Mouse (Mus musculus) heart, postnatal 0 days (tissue): Measurements from ENCODE around the gene Poldip2. TPM values are rescaled to one million over a fixed set of nuclear protein-coding genes. Genes with fewer than 3 reads are reported as not detected.

Experiments used
- ATAC-seq: fragments of 200-750 bp; cut with Nextera tagmentation; 2 replicates; pipeline ENCODE4 v1.8.0; 2017; ENCODE audit warnings: low read depth, moderate number of reproducible peaks, moderate library complexity; ENCODE audit not compliant: insufficient read depth
- DNase-seq: peaks from one replicate; pipeline ENCODE4 v3.0.0-alpha.2; 2016; ENCODE audit warnings: low spot score
- H3K27ac ChIP-seq: fragments of 300-500 bp; sonication (generic); 2 replicates; pipeline ENCODE4 v1.5.1; 2014; ENCODE audit warnings: low read depth, mild to moderate bottlenecking
- H3K27me3 ChIP-seq: fragments of 300-500 bp; sonication (generic); 2 replicates; pipeline ENCODE4 v1.6.1; 2014; ENCODE audit warnings: low read length, mixed read lengths; ENCODE audit not compliant: control insufficient read depth, insufficient read depth
- H3K36me3 ChIP-seq: fragments of 300-500 bp; sonication (generic); replicated peaks from 2 replicates; pipeline ENCODE4 v1.6.1; 2014; ENCODE audit warnings: low read length, mixed read lengths; ENCODE audit not compliant: control insufficient read depth, insufficient read depth
- H3K4me1 ChIP-seq: fragments of 300-500 bp; sonication (generic); 2 replicates; pipeline ENCODE4 v1.6.1; 2014; ENCODE audit warnings: antibody characterized with exemption; ENCODE audit not compliant: control insufficient read depth, insufficient read depth
- H3K4me2 ChIP-seq: fragments of 300-500 bp; sonication (generic); 2 replicates; pipeline ENCODE4 v1.6.1; 2014; ENCODE audit warnings: low read depth, mild to moderate bottlenecking, low read length, moderate library complexity
- H3K4me3 ChIP-seq: fragments of 300-500 bp; sonication (generic); 2 replicates; pipeline ENCODE4 v1.5.1; 2014; ENCODE audit warnings: low read depth, low read length
- H3K9ac ChIP-seq: fragments of 300-500 bp; sonication (generic); replicated peaks from 2 replicates; pipeline ENCODE4 v1.6.1; 2014; ENCODE audit warnings: low read depth, low read length, mixed read lengths
- H3K9me3 ChIP-seq: fragments of 300-500 bp; sonication (generic); replicated peaks from 2 replicates; pipeline ENCODE4 v1.6.1; 2016; ENCODE audit warnings: low read length; ENCODE audit not compliant: control insufficient read depth
- CTCF ChIP-seq: IDR thresholded peaks from 2 replicates; pipeline ENCODE4 v1.5.1; 2016; ENCODE audit warnings: antibody characterized with exemption, control low read depth, low read depth
- EP300 ChIP-seq: IDR thresholded peaks from 2 replicates; pipeline ENCODE4 v1.6.1; 2016; ENCODE audit warnings: antibody characterized with exemption, low read depth
- WGBS: fragments of 180-500 bp; shearing (Covaris S2); extraction: QIAGEN DNeasy Blood & Tissue Kit; methylation state at CpG from one replicate; pipeline ENCODE4 v1.1.7; 2014; 5-methylcytosine and 5-hydroxymethylcytosine counted together
- polyA plus RNA-seq: library from polyadenylated mRNA; unstranded; fragments of >200 nt; fragmentation: Nextera tagmentation; extraction: Ambion mirVana; gene quantifications from 2 replicates; pipeline ENCODE4 v1.2.1, GENCODE M21; 2015
- total RNA-seq: library from RNA; depleted of rRNA; stranded (reverse); fragments of >200 nt; gene quantifications from 2 replicates; pipeline ENCODE4 v1.2.3, GENCODE M21; 2014; ENCODE audit warnings: low replicate concordance; rRNA removed

Gene Poldip2
- 225 and 247 TPM in 2 replicates for total RNA-seq
- polyA plus RNA-seq: 209 and 214 TPM in 2 replicates

- TF ChIP-seq EP300 (0 out of 2 replicates have a peak, but pooled peaks have one; percentile 33), CTCF (no peak)
- H3K4me3 ChIP-seq: peak within 1 kb of the TSS; percentile 87
- under 1% methylated on average over 65 of the region's 67 CpGs for WGBS
- no peaks in the 10 kb centered on the region for H3K9me3 ChIP-seq
- ATAC-seq (peak; percentile 99), DNase-seq (peak; percentile 92)
- H3K36me3 ChIP-seq: peaks cover 50% of the 10 kb centered on the region
- H3K27me3 ChIP-seq: no peaks in the 10 kb centered on the region
- peak within 1 kb of the TSS; percentile 84 for H3K4me2 ChIP-seq
- peaks cover 15% of the 10 kb centered on the region for H3K4me1 ChIP-seq
- H3K9ac ChIP-seq: peak within 1 kb of the TSS; percentile 91
- H3K27ac ChIP-seq: peak within 1 kb of the TSS; percentile 87
These were observed at the start of gene Poldip2, which contains the start of gene Tmem199 for GRCm38 (mm10) chr11:78512025-78512957. Poldip2 (plus strand) TSS chr11:78512193. Tmem199 (minus strand) TSS chr11:78512172.

- no peak for ATAC-seq
These were observed 49.3 kb upstream of the Poldip2 start for GRCm38 (mm10) chr11:78462669-78463068.

GRCm38 (mm10) chr11:78463286-78464036 is 48.5 kb upstream of the Poldip2 start:
- Histone ChIP-seq H3K9me3 (no peaks in the 10 kb centered on the region), H3K4me3 (no peak overlapping the region), H3K36me3 (no peaks in the 10 kb centered on the region), H3K27me3 (no peaks in the 10 kb centered on the region), H3K9ac (no peak overlapping the region), H3K27ac (no peak overlapping the region), H3K4me1 (0 out of 2 replicates have a peak, but pooled peaks cover 4% of the 10 kb centered on the region), H3K4me2 (no peak overlapping the region)
- DNase-seq (no peak), ATAC-seq (no peak)
- TF ChIP-seq CTCF (no peak), EP300 (no peak)
- WGBS: 40% methylated on average over 13 of the region's 13 CpGs

More at GRCm38 (mm10) chr11:78462669-78463068, 49.3 kb upstream of the Poldip2 start:
- no peak overlapping the region for H3K9ac ChIP-seq
- no peak overlapping the region for H3K27ac ChIP-seq
- no peaks in the 10 kb centered on the region for H3K36me3 ChIP-seq
- H3K9me3 ChIP-seq: no peaks in the 10 kb centered on the region
- TF ChIP-seq CTCF: no peak
- no peaks in the 10 kb centered on the region for H3K27me3 ChIP-seq
- DNase-seq: no peak
- 0 out of 2 replicates have a peak, but pooled peaks cover 3% of the 10 kb centered on the region for H3K4me1 ChIP-seq
- no peak overlapping the region for H3K4me2 ChIP-seq
- H3K4me3 ChIP-seq: no peak overlapping the region
- 84% methylated on average over 5 of the region's 5 CpGs for WGBS

- DNase-seq (no peak), ATAC-seq (no peak)
- Histone ChIP-seq H3K4me1 (0 out of 2 replicates have a peak, but pooled peaks cover 4% of the 10 kb centered on the region), H3K9me3 (no peaks in the 10 kb centered on the region), H3K27ac (no peak overlapping the region), H3K27me3 (no peaks in the 10 kb centered on the region), H3K4me2 (peak overlapping the region; percentile 95), H3K36me3 (no peaks in the 10 kb centered on the region), H3K9ac (peak overlapping the region; percentile 67; the same call in 1 of the 2 replicates), H3K4me3 (peak overlapping the region; percentile 89)
- TF ChIP-seq CTCF (no peak), EP300 (no peak)
- WGBS: 45% methylated on average over 9 of the region's 9 CpGs
These were observed 46.9 kb upstream of the Poldip2 start for GRCm38 (mm10) chr11:78465116-78465515.

- TF ChIP-seq EP300: no peak
- no peak for TF ChIP-seq CTCF
- DNase-seq: peak; percentile 83
- 0 out of 2 replicates have a peak, but pooled peaks cover 4% of the 10 kb centered on the region for H3K4me1 ChIP-seq
- no peaks in the 10 kb centered on the region for H3K27me3 ChIP-seq
- H3K36me3 ChIP-seq: no peaks in the 10 kb centered on the region
- H3K9me3 ChIP-seq: no peaks in the 10 kb centered on the region
- H3K9ac ChIP-seq: peak within 1 kb of the TSS; percentile 67
- WGBS: under 1% methylated on average over 41 of the region's 41 CpGs
- ATAC-seq: peak; percentile 95
- H3K4me3 ChIP-seq: peak within 1 kb of the TSS; percentile 89
- peak within 1 kb of the TSS; percentile 95 for H3K4me2 ChIP-seq
- peak within 1 kb of the TSS; percentile 68 for H3K27ac ChIP-seq
These were observed 46.3 kb upstream of the Poldip2 start, which contains the start of gene Slc46a1 for GRCm38 (mm10) chr11:78465568-78466180. Slc46a1 (plus strand) TSS chr11:78465697.
